Mouse (Mus musculus) effector memory CD4-positive, alpha-beta T cell, adult 5 months (primary cell): ENCODE results near the gene Slc25a38. TPM values are rescaled to one million over a fixed set of nuclear protein-coding genes. Genes with fewer than 3 reads are reported as not detected.

ENCODE experiments used
- polyA plus RNA-seq: library from polyadenylated mRNA; unstranded; fragments of 100-300 nt; shearing (Covaris generic); gene quantifications from one replicate; pipeline ENCODE4 v1.2.1, GENCODE M21; 2017

Slc25a38 gene
- polyA plus RNA-seq, result 47.2 TPM

DNA sequence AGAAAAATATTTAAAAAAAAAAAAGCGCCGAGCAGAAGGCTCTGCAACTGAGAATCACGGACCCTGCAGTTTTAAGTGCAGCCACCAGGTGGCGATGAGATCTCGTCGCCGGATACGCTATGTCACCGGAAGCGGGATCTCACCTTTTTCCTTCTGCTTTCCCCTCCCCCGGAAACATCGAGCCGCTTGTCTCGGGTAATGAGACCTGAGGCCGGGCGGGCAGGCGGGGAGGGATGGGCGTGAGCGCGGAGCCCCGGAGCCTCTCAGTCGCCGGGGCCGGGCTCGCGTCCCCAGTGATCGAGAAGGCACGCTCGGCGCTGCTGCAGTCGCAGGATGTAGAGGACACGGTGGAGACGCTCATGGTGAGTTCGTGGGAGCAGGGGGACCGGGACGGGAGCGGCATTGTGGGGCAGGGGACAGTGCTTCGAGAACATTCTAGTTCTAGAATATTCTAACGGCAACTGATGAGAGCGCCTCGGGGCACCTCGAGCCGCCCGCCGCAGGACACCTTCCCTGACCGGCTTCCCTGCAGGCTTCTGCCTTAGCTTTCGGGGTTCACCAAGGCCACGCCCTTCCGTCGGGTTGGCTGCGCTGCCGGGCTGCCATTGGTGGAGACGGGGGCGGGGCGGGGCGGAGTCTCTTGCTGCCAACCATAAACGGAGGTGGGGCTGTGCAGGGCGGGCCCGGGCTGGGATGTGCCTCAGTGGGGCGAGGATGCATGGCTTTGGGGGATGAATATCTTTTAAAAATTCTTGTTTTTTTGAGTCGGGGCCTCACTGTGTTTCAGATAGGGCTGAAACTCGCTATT, at the start of gene Slc25a38:
Gene Slc25a38 (plus strand): TSS at position 164 of the 808 bp plus-strand sequence.

GRCm38 (mm10) chr9:120069779-120070178, 40.4 kb upstream of the Slc25a38 start, which contains the start of gene Cx3cr1:
Gene Cx3cr1, minus strand, starts transcription at chr9:120069879.

DNA sequence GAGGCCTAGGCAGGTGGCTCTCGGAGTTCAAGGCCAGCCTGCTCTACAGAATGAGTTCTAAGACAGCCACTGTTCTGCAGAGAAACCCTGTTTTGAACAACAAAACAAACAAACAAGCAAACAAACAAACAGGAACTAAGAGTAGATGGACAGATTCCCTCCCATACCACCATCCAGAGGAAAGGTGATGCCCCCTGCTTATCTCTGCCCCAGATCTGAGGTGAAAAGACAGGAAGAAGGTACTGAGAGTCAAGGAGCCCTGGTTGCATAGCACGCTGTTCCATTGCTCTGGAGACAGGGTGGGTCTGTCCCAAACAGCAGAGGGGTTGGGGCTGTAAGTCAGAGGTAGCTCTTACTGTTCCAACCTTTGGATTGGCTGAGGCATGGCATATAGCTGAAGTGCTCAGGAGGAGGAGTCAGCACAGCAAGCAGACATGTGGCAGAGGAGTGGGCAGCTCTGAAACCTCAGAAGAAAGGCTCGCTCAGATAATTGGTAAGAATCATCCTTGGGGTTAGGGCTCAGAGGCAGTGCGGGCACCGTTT, 18.4 kb upstream of the Slc25a38 start, which contains the start of gene Ccr8:
Gene Ccr8 (plus strand): TSS at position 419 of the 543 bp plus-strand sequence.

GRCm38 (mm10) chr9:120127538-120128251, 17.5 kb downstream of the Slc25a38 start, which contains the start of gene Rpsa:
Gene Rpsa, plus strand, starts transcription at chr9:120127689.

GRCm38 (mm10) chr9:120149222-120149828, 39.2 kb downstream of the Slc25a38 start, which contains the start of gene Mobp:
Gene Mobp, plus strand, starts transcription at chr9:120149707.

Other genes starting within 250 kb of the Slc25a38 start
- gene Wdr48, start 215.5 kb upstream of the Slc25a38 start, polyA plus RNA-seq, result 61.3 TPM
- gene Gorasp1, start 172.8 kb upstream of the Slc25a38 start, polyA plus RNA-seq, result 1.6 TPM
- not detected for gene Ttc21a, start 172.8 kb upstream of the Slc25a38 start, polyA plus RNA-seq
- 369 TPM for gene Csrnp1, start 125.7 kb upstream of the Slc25a38 start, polyA plus RNA-seq
- gene Xirp1, start 86.8 kb upstream of the Slc25a38 start, polyA plus RNA-seq, result not detected
- 0.85 TPM for gene Cx3cr1, start 40.5 kb upstream of the Slc25a38 start, polyA plus RNA-seq
- gene Ccr8, start 18.3 kb upstream of the Slc25a38 start, polyA plus RNA-seq, result 26.8 TPM
- gene Rpsa, start 17.3 kb downstream of the Slc25a38 start, polyA plus RNA-seq, result 1,720 TPM
- not detected for gene Mobp, start 39.3 kb downstream of the Slc25a38 start, polyA plus RNA-seq
- gene Myrip, start 191.1 kb downstream of the Slc25a38 start, polyA plus RNA-seq, result not detected